Mouse (Mus musculus) heart, embryonic 12.5 days (tissue): ENCODE measurements around the gene M1ap. TPM values are rescaled to one million over a fixed set of nuclear protein-coding genes. Genes with fewer than 3 reads are reported as not detected.
A peak's percentile ranks its signal among the peaks of the same experiment; 100 is the strongest.

Source experiments
- ATAC-seq: fragments of 200-750 bp; cut with Nextera tagmentation; 2 replicates; pipeline ENCODE4 v1.8.0; 2017; ENCODE audit warnings: moderate TSS enrichment, moderate library complexity; ENCODE audit not compliant: insufficient number of reproducible peaks, low FRiP score
- H3K27ac ChIP-seq: fragments of 300-500 bp; sonication (generic); 2 replicates; pipeline ENCODE4 v1.5.1; 2016; ENCODE audit warnings: mild to moderate bottlenecking, moderate library complexity; ENCODE audit not compliant: poor library complexity, severe bottlenecking
- H3K27me3 ChIP-seq: fragments of 300-500 bp; sonication (generic); replicated peaks from 2 replicates; pipeline ENCODE4 v1.6.1; 2016; ENCODE audit warnings: mild to moderate bottlenecking, moderate library complexity
- H3K36me3 ChIP-seq: fragments of 300-500 bp; sonication (generic); 2 replicates; pipeline ENCODE4 v1.6.1; 2016; ENCODE audit warnings: mild to moderate bottlenecking, moderate library complexity
- H3K4me1 ChIP-seq: fragments of 300-500 bp; sonication (generic); replicated peaks from 2 replicates; pipeline ENCODE4 v1.6.1; 2016; ENCODE audit warnings: mild to moderate bottlenecking
- H3K4me2 ChIP-seq: fragments of 300-500 bp; sonication (generic); 2 replicates; pipeline ENCODE4 v1.6.1; 2016; ENCODE audit warnings: mild to moderate bottlenecking, moderate library complexity
- H3K4me3 ChIP-seq: fragments of 300-500 bp; sonication (generic); 2 replicates; pipeline ENCODE4 v1.5.1; 2016; ENCODE audit warnings: mild to moderate bottlenecking
- H3K9ac ChIP-seq: fragments of 300-500 bp; sonication (generic); 2 replicates; pipeline ENCODE4 v1.6.1; 2016; ENCODE audit warnings: mild to moderate bottlenecking, moderate library complexity
- H3K9me3 ChIP-seq: fragments of 300-500 bp; sonication (generic); replicated peaks from 2 replicates; pipeline ENCODE4 v1.6.1; 2016; ENCODE audit warnings: mild to moderate bottlenecking, moderate library complexity
- WGBS: fragments of 180-500 bp; shearing (Covaris S2); methylation state at CpG from one replicate; pipeline ENCODE4 v1.1.7; 2016; 5-methylcytosine and 5-hydroxymethylcytosine counted together
- microRNA-seq: library from miRNA; unstranded; fragments of <30 nt; microRNA quantifications from one replicate; pipeline ENCODE4, GENCODE M21; 2017
- polyA plus RNA-seq: library from polyadenylated mRNA; unstranded; fragments of >200 nt; fragmentation: Nextera tagmentation; extraction: Ambion mirVana; gene quantifications from 2 replicates; pipeline ENCODE4 v1.2.1, GENCODE M21; 2016

The M1ap gene
- polyA plus RNA-seq, 1 experiment from 2014 or later = 0.57 TPM

GRCm38 (mm10) chr6:83071220-83071619 is 124.5 kb downstream of the M1ap start:
- peaks cover 27% of the 10 kb centered on the region for H3K4me1 ChIP-seq
- WGBS = 2% methylated on average over 21 of the region's 24 CpGs
- no peak overlapping the region for H3K4me3 ChIP-seq
- H3K27ac ChIP-seq = no peak overlapping the region
- no peaks in the 10 kb centered on the region for H3K9me3 ChIP-seq
- H3K4me2 ChIP-seq = 0 out of 2 replicates have a peak overlapping the region, but pooled peaks have one; percentile 14
- H3K36me3 ChIP-seq = no peaks in the 10 kb centered on the region
- H3K9ac ChIP-seq = no peak overlapping the region
- peaks cover 97% of the 10 kb centered on the region for H3K27me3 ChIP-seq
- ATAC-seq = peak; percentile 40; the same call in 1 of the 2 replicates

DNA sequence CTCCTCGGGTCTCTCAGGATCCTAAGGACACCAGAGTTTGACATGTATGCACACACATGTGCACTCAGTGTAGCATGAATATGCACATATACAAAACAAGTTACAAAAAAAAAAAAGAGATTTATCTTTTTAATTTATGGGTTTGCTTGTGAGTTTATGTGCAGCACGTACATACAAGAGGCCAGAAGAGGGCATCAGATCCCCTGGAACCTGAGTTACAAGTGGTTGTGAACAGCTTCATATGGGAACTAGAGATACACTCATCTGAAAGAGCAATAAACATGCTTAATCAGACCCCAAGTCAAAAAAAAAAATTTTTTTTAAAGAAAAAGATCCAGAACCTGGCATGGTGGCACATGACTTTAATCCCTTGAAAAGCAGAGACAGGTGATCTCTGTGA is 128.3 kb downstream of the M1ap start:
- peaks cover 75% of the 10 kb centered on the region for H3K27me3 ChIP-seq
- 20% methylated on average over 2 of the region's 2 CpGs for WGBS
- 0 out of 2 replicates have a peak, but pooled peaks cover 3% of the 10 kb centered on the region for H3K36me3 ChIP-seq
- H3K27ac ChIP-seq = no peak overlapping the region
- H3K4me3 ChIP-seq = no peak overlapping the region
- no peak overlapping the region for H3K4me2 ChIP-seq
- no peak for ATAC-seq
- H3K9ac ChIP-seq = no peak overlapping the region
- H3K4me1 ChIP-seq = peaks cover 22% of the 10 kb centered on the region
- H3K9me3 ChIP-seq = no peaks in the 10 kb centered on the region

DNA sequence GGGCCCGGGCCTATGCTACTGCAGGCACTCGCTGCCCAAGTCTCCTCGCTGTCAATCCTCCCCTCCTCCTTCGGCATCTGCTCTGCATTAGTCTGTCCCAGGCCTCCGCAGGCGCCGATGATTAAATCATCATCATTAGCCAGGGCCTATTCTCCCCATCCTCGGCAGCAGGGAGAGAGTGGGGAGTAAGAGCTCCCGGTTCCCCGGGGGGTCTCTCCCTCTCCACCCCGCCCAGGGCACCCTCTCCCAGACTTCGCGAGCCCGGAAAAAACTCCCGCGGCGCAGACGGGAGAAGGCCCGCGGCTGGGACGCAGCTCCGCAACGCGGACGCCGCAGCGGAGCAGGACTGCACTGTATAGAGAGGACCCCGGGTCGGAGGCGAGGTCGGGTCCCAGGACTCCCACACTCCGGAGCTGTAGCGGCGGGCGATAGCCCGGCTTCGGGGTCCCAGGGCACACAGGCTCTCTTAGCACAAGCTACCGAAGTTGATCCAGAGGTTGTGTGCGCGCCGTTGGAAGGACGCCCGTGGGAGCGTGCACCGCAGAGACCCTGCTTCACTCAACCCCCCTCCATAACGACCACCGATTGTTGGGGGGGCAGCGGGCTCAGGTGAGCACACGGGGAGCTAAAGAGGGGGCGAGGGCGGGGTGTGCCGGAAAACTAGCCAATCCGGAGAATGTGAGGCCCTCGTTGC is 131.1 kb downstream of the M1ap start, which contains the start of gene Pcgf1:
Pcgf1 (plus strand) TSS at position 240 of the 694 bp plus-strand sequence.
- Histone ChIP-seq H3K27ac (peak within 1 kb of the TSS; percentile 38; the same call in 1 of the 2 replicates), H3K4me1 (peaks cover 11% of the 10 kb centered on the region; the same call in 1 of the 2 replicates), H3K9ac (peak within 1 kb of the TSS; percentile 71), H3K9me3 (no peaks in the 10 kb centered on the region), H3K4me2 (peak within 1 kb of the TSS; percentile 97), H3K27me3 (peaks cover 58% of the 10 kb centered on the region), H3K4me3 (peak within 1 kb of the TSS; percentile 62), H3K36me3 (peaks cover 23% of the 10 kb centered on the region)
- peak; percentile 52 for ATAC-seq
- WGBS = under 1% methylated on average over 54 of the region's 54 CpGs

GRCm38 (mm10) chr6:83078324-83078858 is 131.7 kb downstream of the M1ap start:
- Histone ChIP-seq H3K9me3 (no peaks in the 10 kb centered on the region), H3K4me1 (peaks cover 11% of the 10 kb centered on the region; the same call in 1 of the 2 replicates), H3K4me2 (peak overlapping the region; percentile 97), H3K36me3 (peaks cover 23% of the 10 kb centered on the region), H3K4me3 (peak overlapping the region; percentile 62), H3K27me3 (peaks cover 59% of the 10 kb centered on the region), H3K9ac (peak overlapping the region; percentile 71), H3K27ac (peak overlapping the region; percentile 38; the same call in 1 of the 2 replicates)
- WGBS = under 1% methylated on average over 46 of the region's 46 CpGs
- ATAC-seq = peak; percentile 94

Small RNAs within 50 kb of the gene (microRNA-seq; reads per million reads assigned to microRNA genes)
- gene Mir7040 = not detected

Other genes with a start within 250 kb of the M1ap start
- 106 and 112 TPM in 2 replicates for gene Pole4, start 241.5 kb upstream of the M1ap start, polyA plus RNA-seq
- 35.0 and 35.2 TPM in 2 replicates for gene Hk2, start 172.4 kb upstream of the M1ap start, polyA plus RNA-seq
- gene Sema4f, start 7.1 kb upstream of the M1ap start, polyA plus RNA-seq = 0.26 and 0.37 TPM in 2 replicates
- 8.1 and 11.3 TPM in 2 replicates for gene Dok1, start 86.6 kb downstream of the M1ap start, polyA plus RNA-seq
- gene Loxl3, start 87.3 kb downstream of the M1ap start, polyA plus RNA-seq = 5.7 and 8.0 TPM in 2 replicates
- gene Aup1, start 107.6 kb downstream of the M1ap start, polyA plus RNA-seq = 120 and 131 TPM in 2 replicates
- 86.7 and 86.9 TPM in 2 replicates for gene Htra2, start 108.4 kb downstream of the M1ap start, polyA plus RNA-seq
- gene Dqx1, start 110.9 kb downstream of the M1ap start, polyA plus RNA-seq = 0.48 and 0.64 TPM in 2 replicates
- 0.18 and 0.24 TPM in 2 replicates for gene Tlx2, start 123.4 kb downstream of the M1ap start, polyA plus RNA-seq
- 12.5 and 14.9 TPM in 2 replicates for gene Pcgf1, start 131.0 kb downstream of the M1ap start, polyA plus RNA-seq
- gene Lbx2, start 139.5 kb downstream of the M1ap start, polyA plus RNA-seq = 0.36 TPM in 1 of 2 replicates, not detected in the other
- gene Ccdc142, start 154.7 kb downstream of the M1ap start, polyA plus RNA-seq = 1.3 and 1.9 TPM in 2 replicates
- gene Gm42688, start 154.7 kb downstream of the M1ap start, polyA plus RNA-seq = 2.2 and 2.4 TPM in 2 replicates
- 155 and 156 TPM in 2 replicates for gene Mrpl53, start 162.1 kb downstream of the M1ap start, polyA plus RNA-seq
- 30.7 and 30.8 TPM in 2 replicates for gene Mogs, start 168.6 kb downstream of the M1ap start, polyA plus RNA-seq
- gene Wbp1, start 174.7 kb downstream of the M1ap start, polyA plus RNA-seq = 87.6 and 91.3 TPM in 2 replicates
- gene Ino80b, start 178.5 kb downstream of the M1ap start, polyA plus RNA-seq = 11.1 and 12.1 TPM in 2 replicates
- 20.3 and 22.0 TPM in 2 replicates for gene Rtkn, start 188.6 kb downstream of the M1ap start, polyA plus RNA-seq
- 4.2 and 6.8 TPM in 2 replicates for gene Wdr54, start 209.5 kb downstream of the M1ap start, polyA plus RNA-seq
- gene 1700003E16Rik, start 209.5 kb downstream of the M1ap start, polyA plus RNA-seq = 0.17 and 0.39 TPM in 2 replicates
- gene Dctn1, start 219.0 kb downstream of the M1ap start, polyA plus RNA-seq = 86.9 and 89.0 TPM in 2 replicates